Mouse (Mus musculus): ENCODE data around the gene Lrch1.

The Lrch1 gene

DNA sequence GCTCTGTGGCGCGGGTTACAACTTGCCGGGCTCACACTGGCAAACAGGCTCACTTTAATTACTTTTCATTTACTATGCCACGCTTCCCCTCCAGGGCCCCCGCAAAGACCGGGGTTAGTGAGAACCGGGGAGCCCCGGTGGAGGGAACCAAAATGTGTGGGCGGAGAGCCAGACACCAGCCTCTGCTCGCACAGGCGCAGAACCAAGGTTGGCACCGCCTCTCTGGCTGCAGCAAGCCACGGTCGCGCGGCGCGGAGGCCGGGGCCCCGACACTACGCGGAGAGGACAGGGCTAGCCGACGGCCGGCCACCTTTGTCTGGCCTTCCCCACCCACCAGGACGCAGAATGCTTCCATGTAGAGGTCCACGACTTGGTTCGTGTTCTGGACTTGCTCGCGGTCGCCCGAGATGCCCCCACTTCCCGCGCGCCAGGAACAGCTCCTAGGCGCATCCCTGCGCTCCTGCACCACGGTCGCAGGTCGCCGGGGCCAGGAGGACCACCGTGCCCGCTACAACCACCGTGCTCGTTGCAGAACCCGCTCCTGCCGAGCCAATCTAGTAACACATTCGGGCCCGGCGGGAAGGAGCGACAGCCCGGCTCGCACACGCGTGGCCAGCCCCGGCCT lies 813 bp downstream of the Lrch1 start:
- peak; percentile 42 for DNase-seq (ENCODE audit: low spot score)

DNA sequence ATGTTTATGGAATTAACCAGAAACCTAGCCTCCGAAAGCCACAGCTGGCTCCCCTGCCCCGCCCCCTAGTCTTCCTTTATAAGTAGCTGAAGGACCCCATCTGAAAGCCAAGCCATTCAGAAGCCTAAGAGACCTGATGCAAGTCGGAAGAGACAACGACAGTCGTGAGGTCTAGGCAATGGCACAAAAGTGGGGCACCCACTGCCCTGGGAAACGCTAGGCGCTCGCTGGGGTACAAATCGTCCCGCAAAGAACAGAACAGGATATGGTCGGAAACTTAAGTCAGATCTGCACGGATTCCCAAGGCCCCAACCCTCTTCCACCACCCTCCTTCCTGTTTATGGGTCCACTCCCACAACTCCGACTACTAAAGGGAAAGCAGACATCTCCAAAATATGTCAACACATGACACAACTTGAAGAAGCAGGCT lies 1.3 kb downstream of the Lrch1 start:
- no peak for DNase-seq (ENCODE audit: low spot score)

- DNase-seq (ENCODE audit: low spot score), result no peak
Measured at GRCm38 (mm10) chr14:74945266-74946215, 2.1 kb downstream of the Lrch1 start.

- no peak for DNase-seq (ENCODE audit: low spot score)
Measured at GRCm38 (mm10) chr14:74944128-74944755, 3.4 kb downstream of the Lrch1 start.

GRCm38 (mm10) chr14:74943581-74944117 lies 4.0 kb downstream of the Lrch1 start:
- no peak for DNase-seq (ENCODE audit: low spot score)

GRCm38 (mm10) chr14:74943024-74943423 lies 4.7 kb downstream of the Lrch1 start:
- no peak for DNase-seq (ENCODE audit: low spot score)

DNA sequence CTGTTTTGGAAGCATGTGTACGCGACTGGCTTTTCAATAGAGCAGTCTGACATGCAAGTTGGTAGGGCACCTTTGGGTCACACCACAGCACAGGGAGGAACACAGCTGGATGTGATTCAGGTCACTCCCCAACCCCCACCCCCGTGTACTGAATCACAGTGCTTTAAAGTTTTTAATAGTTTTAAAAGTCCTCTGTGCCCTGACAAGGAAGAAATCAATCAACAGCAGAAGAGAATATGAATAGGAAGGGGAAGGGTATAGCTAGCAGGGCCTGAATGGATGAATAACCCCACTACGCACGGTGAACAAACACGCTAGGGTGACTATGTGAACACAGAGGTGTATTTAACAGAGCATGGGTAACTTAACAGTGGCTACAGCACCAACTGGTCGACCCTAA lies 6.1 kb downstream of the Lrch1 start:
- DNase-seq (ENCODE audit: low spot score), result no peak

GRCm38 (mm10) chr14:74940741-74941140 lies 6.9 kb downstream of the Lrch1 start:
- no peak for DNase-seq (ENCODE audit: low spot score)

DNA sequence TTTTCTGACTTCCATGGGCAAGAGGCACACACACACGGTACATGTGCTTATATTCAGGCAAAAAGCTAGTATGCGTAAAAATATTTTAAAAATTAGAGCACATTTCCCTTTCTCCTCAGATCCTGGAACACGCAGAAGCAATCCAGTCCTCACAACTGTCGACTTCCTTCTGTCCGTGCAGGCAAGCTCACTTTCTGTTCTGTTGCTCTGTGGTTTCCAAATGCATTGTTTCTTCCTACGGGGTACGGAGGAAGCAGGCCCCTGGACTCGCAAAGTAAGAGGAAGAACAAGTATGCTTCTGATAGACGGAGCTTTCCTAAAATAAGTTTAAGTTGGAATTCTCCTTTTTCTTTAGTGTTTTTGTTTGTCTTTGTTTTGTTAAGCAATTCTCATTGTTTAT lies 8.3 kb downstream of the Lrch1 start:
- DNase-seq (ENCODE audit: low spot score), result no peak

DNA sequence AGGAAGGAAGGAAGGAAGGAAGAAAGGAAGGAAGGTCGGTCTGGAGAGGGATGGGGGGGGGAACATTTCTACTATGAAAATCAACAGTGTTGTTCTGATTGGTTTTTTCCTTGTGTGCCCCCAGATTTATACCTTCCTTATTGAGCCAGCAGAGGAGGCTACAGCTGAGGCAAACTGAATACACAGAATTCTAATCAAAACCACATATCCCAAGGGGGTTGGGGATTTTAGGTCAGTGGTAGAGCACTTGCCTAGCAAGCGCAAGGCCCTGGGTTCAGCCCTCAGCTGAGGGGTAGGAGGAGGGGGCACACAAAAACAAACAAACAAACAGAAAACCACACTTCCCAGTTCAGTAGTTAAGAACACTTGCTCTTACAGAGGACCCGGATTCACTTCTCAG lies 8.8 kb downstream of the Lrch1 start:
- DNase-seq (ENCODE audit: low spot score), result no peak

- no peak for DNase-seq (ENCODE audit: low spot score)
Measured at GRCm38 (mm10) chr14:74936557-74937261, 11.0 kb downstream of the Lrch1 start.

GRCm38 (mm10) chr14:74935111-74935510 lies 12.6 kb downstream of the Lrch1 start:
- no peak for DNase-seq (ENCODE audit: low spot score)

DNA sequence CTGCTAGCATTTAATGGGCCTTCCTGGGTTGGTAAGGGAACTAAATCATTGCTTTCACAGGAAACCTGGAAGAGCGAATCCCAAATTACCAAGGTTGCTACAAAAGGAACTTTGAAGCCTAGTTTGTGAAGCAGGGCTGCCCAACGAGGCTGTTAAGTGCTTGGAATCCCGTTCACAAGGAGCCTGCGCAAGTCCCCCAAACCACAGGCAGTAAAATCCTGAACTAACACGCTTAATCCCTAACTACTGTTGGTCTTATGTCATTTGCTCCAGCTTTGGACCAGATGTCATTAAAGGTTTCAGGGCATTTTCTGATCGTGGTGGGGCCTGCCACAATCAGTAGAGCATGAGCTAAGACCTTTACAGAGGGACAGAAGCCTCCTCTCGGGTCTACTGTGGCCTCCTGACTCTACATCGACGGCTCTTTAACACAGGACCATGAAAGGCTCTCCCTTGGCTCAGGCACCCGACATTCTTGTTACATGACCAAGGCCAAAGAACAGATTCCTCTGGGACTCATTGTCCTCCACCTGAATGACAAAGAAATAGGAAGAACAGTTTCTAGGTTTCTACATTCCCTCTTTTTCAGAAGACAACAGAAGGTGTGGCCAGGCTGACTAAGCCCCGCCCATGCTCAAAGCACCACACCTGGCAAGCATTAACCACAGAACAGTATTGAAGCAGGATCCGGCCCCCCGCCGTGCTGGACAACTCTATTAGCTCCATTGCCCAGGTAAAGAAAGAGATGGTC lies 13.5 kb downstream of the Lrch1 start:
- no peak for DNase-seq (ENCODE audit: low spot score)

DNA sequence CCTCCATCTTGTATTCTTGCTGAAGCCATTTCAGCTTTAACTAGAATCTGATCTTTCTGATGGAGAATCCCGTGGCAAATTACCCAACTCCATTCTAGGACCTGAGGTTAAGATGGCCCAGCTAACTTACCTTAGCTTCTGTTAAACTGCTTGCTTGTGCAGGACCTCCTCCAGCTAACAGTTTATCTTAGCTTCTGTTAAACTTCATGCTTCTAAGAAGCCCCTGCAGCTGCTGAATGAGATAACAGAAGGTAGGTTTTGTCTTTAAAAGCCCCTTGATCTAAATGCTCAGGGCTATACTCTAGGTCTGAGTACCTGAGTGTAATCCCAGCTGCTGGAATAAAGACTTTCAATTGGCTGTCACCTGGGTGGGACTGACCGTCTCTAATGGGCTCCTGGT lies 17.9 kb downstream of the Lrch1 start:
- DNase-seq (ENCODE audit: low spot score), result no peak

DNA sequence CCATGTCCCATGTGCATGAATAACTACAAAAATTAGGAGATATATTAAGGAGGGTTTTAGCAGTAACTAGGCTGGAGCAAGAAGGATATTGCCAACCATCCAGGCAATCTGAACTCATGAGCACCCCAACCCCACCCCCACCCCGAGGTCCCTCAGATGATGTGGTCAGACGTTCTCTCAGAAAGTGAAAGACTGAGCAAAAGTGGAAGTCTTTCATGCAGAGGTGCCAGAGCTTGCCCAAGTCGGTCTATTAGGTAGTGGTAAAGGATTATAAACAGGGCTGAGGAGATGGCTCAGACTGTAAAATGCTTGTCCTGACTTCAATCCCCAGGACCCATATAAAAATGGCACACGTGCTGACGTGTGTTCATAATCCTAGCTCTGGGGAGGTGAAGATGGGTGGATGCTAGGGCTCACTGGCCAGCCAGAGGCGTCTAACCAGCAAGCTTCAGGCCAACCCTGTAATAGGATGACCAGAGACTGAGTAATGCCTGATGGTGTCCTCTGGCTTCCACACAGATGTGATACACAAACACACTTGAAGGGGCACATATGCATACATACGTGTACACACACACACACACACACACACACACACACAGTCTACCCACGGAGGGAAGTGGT lies 18.8 kb downstream of the Lrch1 start:
- DNase-seq (ENCODE audit: low spot score), result no peak

DNA sequence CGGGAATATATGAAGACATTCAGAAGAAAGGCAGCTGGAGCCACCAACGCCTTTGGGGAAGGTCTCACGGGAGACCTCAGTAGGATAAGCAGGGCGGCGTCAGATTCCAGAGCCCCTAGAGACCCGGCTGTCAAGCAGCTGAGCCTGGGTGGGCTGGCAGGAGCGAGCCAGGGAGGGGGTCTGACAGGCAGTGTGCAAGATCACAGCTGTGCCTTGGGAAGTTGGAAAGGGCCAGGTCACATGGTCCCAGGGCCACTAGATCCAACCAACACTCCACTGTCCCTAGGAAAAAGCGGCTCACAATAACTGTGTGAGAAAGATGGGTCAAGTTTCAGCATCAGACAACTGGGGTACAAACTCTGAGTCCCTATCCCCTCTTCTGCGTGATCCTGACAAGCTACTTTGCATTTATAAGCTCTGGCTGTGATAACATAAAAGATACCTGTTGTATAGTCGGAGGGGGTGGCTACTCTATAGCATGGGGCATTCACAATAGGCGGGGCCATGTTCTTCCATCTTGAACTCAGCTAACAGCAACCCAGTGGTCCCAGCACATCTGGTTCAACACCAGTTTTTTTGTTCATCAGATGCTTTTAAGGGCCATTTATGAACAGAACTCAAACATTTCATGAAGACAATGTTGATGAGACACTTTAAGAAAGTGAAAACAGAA lies 20.6 kb downstream of the Lrch1 start:
- no peak for DNase-seq (ENCODE audit: low spot score)

GRCm38 (mm10) chr14:74925951-74926517 lies 21.6 kb downstream of the Lrch1 start:
- DNase-seq (ENCODE audit: low spot score), result no peak

DNA sequence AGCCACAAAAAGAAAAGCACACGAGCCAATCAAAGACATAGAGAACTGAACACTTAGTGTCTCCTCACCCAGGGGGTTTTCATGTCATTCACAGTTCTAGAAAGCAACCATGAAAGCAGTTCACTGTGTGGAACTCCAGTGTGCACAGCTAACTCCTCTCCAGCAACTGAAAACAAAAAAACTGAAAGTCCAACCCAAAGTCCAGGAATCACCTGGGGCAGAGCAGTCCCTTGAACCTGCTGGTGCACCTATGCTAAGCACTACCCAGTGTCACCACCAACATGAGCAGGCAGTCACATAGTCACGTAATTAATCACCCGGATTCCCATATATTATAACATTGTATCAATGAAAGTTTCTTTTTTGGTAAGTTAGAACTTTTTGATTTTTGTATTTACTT lies 23.2 kb downstream of the Lrch1 start:
- DNase-seq (ENCODE audit: low spot score), result no peak

DNA sequence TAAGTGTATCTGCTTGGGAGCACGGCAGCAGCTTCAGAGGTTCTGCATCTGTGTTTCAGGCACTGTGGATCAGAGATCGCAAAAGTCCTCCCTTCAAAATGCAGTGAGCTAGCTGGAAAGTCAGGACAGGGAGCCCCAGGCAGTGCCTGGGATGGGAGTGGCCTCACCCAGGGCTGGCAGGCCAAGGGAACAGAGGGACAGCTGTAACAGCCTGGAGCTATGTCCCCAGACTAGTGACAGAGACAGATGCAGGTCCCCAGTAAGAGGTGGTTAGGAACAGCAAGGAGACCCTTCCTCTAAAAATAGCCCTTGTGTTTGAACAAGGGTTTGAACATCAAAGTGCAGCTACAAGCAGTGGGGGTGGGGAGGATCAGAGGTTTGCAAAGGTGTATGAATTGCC lies 23.6 kb downstream of the Lrch1 start:
- no peak for DNase-seq (ENCODE audit: low spot score)
